Mouse (Mus musculus): ENCODE data around the gene Ctps2. TPM values are rescaled to one million over a fixed set of nuclear protein-coding genes. Genes with fewer than 3 reads are reported as not detected.

The Ctps2 gene
- total RNA-seq, 2 experiments from 2014 or later: 12.9 to 14.3 TPM

DNA sequence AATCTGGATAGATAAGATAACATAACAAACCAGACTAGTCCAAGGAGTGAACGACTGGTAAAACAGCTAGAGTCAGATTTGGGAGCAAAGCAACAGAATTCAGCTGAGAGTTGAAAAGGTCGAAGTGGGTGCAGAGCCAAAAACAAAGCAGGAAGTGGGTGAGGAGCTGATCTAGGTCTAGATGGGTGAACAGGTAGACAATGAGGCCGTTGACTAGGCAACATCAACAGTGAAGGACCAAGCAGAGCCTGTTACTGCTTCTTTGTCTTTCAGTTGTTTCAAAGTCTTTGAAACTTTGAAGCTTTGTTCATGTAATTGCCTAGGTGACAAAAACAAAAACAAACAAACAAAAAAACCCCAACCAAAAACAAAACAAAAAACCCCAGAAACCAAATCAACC, 75.2 kb downstream of the Ctps2 start:
- DNase-seq: no peak

DNA sequence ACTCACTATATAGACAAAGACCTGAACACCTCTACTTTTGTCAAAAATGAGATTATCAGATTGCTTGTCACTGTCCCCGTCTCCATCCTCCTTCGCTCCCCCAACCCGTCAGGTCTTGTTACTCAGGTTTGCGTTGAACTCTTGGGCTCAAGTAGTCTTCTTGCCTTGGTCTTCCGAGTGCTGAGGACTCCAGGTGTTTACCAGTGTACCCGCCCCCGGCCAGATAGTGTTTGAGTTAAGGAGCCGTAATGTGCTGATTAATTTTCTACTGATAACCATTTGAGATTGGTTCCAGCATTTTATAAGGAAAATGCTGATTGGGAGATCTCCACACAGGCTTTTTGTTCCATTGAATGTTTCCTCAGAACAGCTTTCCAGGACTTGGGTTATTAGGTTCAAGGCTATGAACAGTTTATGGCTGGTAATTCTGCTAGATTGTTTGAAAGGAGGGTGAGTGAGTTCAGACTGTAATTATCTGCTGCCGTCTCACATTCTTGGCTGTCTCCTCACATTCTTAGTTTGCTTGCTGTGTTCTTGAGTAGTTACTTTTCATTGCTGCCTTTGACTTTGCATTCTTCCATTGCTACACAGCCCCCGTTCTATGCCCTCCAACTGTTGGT, 85.9 kb downstream of the Ctps2 start:
- DNase-seq: no peak

- no peak for DNase-seq
Observed at GRCm38 (mm10) chrX:162991396-162991795, 90.4 kb downstream of the Ctps2 start.

DNA sequence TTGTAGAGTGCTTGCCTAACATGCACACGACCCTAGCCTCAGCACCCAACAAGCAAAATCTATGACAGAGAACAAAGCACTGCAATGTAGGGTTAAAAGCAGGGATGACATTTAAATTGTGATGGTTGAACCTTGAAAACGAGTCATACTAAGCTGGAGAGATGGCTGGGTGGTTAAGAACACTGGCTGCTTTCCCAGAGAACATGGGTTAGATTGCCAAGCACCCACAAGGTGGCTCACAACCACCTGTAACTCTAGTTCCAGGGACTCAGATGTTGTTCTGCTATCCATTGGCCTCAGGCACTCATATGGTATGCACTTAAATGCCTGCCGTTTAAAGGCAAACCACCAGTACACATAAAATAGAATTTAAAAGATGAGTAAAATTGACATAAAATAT, 91.1 kb downstream of the Ctps2 start:
- DNase-seq: no peak

DNA sequence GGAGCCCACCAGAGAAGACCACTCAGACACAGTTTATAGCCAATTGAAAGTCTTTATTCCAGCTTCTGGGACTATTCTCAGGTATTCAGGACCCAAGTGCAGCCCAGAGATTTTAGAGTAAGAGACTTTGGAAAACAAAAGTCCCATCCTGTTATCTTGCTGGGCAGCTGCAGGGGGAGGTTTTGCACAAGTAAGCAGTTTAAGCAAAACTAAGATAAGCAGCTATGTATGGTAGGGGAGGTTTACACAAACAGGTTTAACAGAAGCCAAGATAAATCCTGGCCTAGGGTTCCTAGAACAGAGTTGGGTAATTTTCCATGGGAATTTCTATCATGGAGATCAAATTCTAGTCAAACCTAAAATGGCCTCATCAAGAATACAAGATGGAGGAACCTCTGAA, 126.8 kb downstream of the Ctps2 start:
- DNase-seq: no peak

- DNase-seq: no peak
Observed at GRCm38 (mm10) chrX:163038767-163039166, 137.7 kb downstream of the Ctps2 start.

GRCm38 (mm10) chrX:163042771-163043170, 141.7 kb downstream of the Ctps2 start:
- no peak for DNase-seq

DNA sequence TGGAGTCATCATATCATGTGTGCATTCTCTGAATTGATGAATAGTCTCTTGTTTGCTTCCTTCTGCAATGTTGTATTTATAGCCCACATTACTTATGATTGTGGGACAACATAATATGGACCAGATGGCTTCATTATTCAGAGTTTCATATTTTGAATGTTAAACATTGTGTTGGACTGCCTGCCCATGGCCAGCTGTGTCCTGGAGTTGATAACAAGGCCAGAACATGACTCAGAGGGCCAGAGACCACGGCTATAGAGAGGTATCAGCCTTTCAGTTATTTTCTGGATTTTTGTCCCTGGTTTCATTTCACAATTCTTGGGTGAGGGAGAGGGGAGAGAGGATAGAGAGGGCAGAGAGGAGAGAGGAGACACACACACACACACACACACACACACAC, 162.9 kb downstream of the Ctps2 start:
- no peak for DNase-seq

Small RNA genes within 50 kb of the gene (microRNA-seq; reads per million reads assigned to microRNA genes)
- 0 reads per million in 2 experiments for gene Mir3473a

Other genes starting within 250 kb of the Ctps2 start
- gene Rbbp7, start 140.8 kb upstream of the Ctps2 start, total RNA-seq (2021): 100 to 1,000 TPM; 151 to 160 TPM
- 1 to 10 TPM; 7.4 to 8.2 TPM for gene Txlng, start 71.8 kb upstream of the Ctps2 start, total RNA-seq (2021)
- gene Syap1, start 12.8 kb upstream of the Ctps2 start, total RNA-seq (2021): 10 to 100 TPM; 32.4 to 34.2 TPM
- gene S100g, start 63.4 kb downstream of the Ctps2 start, total RNA-seq (2021): not detected

All from gastrocnemius, postnatal 10 days (tissue).